Mouse (Mus musculus) small intestine, adult 2 months (tissue): ENCODE results near the gene Prmt9. TPM values are rescaled to one million over a fixed set of nuclear protein-coding genes. Genes with fewer than 3 reads are reported as not detected.

Experiments used
- H3K27ac ChIP-seq: fragments of 200-500 bp; 2 replicates; pipeline ENCODE4 v1.5.1; 2012; ENCODE audit warnings: low read depth, low read length, control low read depth, inconsistent platforms; ENCODE audit not compliant: insufficient read depth
- H3K27me3 ChIP-seq: fragments of 200-500 bp; 2 replicates; pipeline ENCODE4 v1.6.1; 2012; ENCODE audit warnings: mild to moderate bottlenecking, moderate library complexity, low read length, inconsistent platforms; ENCODE audit not compliant: control insufficient read depth, insufficient read depth
- H3K36me3 ChIP-seq: fragments of 200-500 bp; 2 replicates; pipeline ENCODE4 v1.6.1; 2012; ENCODE audit warnings: mild to moderate bottlenecking, low read length, control low read depth, inconsistent platforms; ENCODE audit not compliant: control insufficient read depth, insufficient read depth
- H3K4me1 ChIP-seq: fragments of 200-500 bp; 2 replicates; pipeline ENCODE4 v1.6.1; 2012; ENCODE audit warnings: low read length, inconsistent platforms, mixed read lengths; ENCODE audit not compliant: control insufficient read depth, insufficient read depth, insufficient read length
- H3K4me3 ChIP-seq: fragments of 200-500 bp; 2 replicates; pipeline ENCODE4 v1.5.1; 2012; ENCODE audit warnings: low read depth, mild to moderate bottlenecking, control low read depth, inconsistent platforms, low read length, moderate library complexity
- CTCF ChIP-seq: fragments of 200-500 bp; IDR thresholded peaks from 2 replicates; pipeline ENCODE4 v1.5.1; 2012; ENCODE audit warnings: low read depth, mild to moderate bottlenecking, control low read depth, inconsistent platforms, low read length, moderate library complexity, mixed read lengths; ENCODE audit not compliant: insufficient replicate concordance, insufficient read length; ENCODE audit errors: extremely low read depth
- POLR2A ChIP-seq: fragments of 200-500 bp; IDR thresholded peaks from 2 replicates; pipeline ENCODE4 v1.6.1; 2012; ENCODE audit warnings: low read depth, mild to moderate bottlenecking, control low read depth, inconsistent platforms, low read length, moderate library complexity
- WGBS: fragments of 180-500 bp; shearing (Covaris S2); methylation state at CpG from one replicate; pipeline ENCODE4 v1.1.7; 2018; 5-methylcytosine and 5-hydroxymethylcytosine counted together
- polyA plus RNA-seq: library from polyadenylated mRNA; depleted of rRNA; stranded (reverse); fragments of >200 nt; gene quantifications from 2 replicates; pipeline ENCODE4 v1.2.3, GENCODE M21; 2012

The Prmt9 gene
- polyA plus RNA-seq, 1 experiment: 4.3 TPM

DNA sequence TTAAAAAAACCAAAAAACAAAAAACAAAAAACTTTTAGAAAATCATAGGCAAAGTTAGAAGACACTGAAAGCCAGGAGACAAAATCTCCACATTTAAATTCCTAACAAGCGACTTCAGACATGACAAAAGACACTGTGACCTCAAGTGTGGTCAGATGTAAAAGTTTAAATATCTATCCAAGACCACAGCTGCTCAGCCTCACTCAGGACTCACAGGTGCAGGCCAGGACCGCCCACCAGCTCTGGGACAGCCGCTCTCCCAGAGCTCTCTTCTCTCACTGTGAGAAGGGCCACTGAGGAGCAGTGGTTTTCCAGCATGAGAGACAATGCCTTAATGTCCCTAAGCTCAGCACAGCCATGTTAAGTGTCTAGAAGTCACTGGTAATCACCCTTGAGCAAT lies 38.8 kb upstream of the Prmt9 start:
- H3K27me3 ChIP-seq: no peaks in the 10 kb centered on the region
- H3K36me3 ChIP-seq: no peaks in the 10 kb centered on the region
- no peak overlapping the region for H3K4me3 ChIP-seq
- TF ChIP-seq CTCF (no peak), POLR2A (no peak)
- whole genome bisulfite sequencing: 78% methylated on average over 3 of the region's 3 CpGs
- no peak overlapping the region for H3K27ac ChIP-seq
- H3K4me1 ChIP-seq: peaks cover 1% of the 10 kb centered on the region; the same call in 1 of the 2 replicates

DNA sequence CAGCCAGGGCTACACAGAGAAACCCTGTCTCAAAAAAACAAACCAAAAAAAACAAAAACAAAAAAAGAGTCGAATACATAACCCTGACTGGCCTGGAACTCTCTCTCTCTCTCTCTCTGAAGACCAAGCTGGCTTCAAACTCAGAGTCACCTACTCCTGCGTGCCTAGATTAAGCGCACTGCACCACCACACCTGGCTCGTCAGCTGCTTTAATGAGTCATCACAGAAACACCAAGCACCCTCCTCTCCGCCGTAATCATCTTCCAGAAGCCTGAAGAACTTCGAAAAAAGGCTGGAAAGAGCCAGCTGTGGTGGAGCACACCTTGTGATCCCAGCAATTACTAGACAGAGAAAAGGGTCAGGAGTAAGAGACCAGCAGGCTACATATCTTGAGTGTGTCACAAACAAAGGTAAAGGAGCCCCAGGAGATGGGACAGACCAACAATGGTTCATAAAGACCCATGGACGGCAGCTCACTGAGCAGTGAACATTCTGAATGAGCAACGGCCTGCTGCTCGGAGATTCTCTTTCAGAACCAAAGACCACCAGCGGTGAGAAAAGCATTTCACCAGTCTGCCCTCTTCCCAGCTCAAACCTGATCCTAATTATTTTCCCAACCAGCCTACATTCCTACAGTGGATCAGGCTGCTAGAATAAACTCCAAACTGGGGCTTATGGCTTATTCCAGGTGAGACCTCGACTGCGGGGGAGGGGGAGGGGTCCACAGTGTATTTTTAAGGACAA lies 37.3 kb upstream of the Prmt9 start:
- Histone ChIP-seq H3K4me1 (peaks cover 1% of the 10 kb centered on the region; the same call in 1 of the 2 replicates), H3K27me3 (no peaks in the 10 kb centered on the region; the same call in 1 of the 2 replicates), H3K27ac (no peak overlapping the region), H3K4me3 (no peak overlapping the region), H3K36me3 (no peaks in the 10 kb centered on the region)
- TF ChIP-seq CTCF (no peak), POLR2A (no peak)
- 73% methylated on average over 13 of the region's 13 CpGs for WGBS

DNA sequence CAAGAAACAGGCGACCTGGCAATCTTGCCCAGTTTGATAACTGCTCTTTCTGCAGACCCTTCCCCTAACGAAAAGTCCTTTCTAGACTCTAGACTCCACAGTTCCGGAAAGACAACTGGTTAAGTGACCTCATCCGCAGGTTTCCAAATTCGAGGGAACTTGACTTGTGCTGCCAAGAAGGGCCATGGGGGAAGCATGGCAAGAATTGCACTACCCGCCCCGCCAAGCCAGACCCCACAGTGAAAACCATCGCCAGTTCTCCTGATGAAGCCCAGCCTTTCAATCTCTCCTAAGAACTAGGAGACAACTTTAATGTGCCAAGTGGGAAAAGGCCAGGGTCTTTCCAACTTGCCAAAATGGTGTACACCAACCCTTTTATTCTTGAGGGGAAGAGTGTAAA lies 34.0 kb upstream of the Prmt9 start:
- 92% methylated on average over 8 of the region's 8 CpGs for WGBS
- Histone ChIP-seq H3K36me3 (no peaks in the 10 kb centered on the region), H3K27ac (no peak overlapping the region), H3K27me3 (peaks cover 3% of the 10 kb centered on the region), H3K4me3 (no peak overlapping the region), H3K4me1 (peaks cover 6% of the 10 kb centered on the region; the same call in 1 of the 2 replicates)
- TF ChIP-seq CTCF (no peak), POLR2A (no peak)

DNA sequence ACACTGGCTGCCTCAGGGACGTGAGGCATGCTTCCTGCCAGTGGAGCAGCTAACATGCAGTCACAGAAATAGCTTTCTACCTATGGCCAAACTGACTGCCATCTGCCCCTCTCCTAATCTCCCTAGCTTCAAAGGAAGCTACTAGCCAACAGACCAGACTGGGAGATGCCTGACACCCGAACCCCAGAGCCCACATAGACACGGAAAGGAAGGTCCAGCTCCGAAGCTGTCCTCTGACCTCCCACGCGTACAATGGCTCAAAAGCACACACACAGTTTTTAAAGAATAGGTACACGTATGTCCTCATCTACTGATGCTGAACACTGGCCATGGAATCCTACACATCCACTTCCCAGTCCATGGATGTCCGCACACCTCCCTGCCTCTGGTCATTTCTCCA lies 33.4 kb upstream of the Prmt9 start:
- H3K36me3 ChIP-seq: no peaks in the 10 kb centered on the region
- TF ChIP-seq POLR2A: no peak
- TF ChIP-seq CTCF: no peak
- peaks cover 3% of the 10 kb centered on the region for H3K27me3 ChIP-seq
- WGBS: 89% methylated on average over 8 of the region's 8 CpGs
- H3K27ac ChIP-seq: no peak overlapping the region
- H3K4me1 ChIP-seq: 0 out of 2 replicates have a peak, but pooled peaks cover 5% of the 10 kb centered on the region
- peak overlapping the region; percentile 15; the same call in 1 of the 2 replicates for H3K4me3 ChIP-seq

DNA sequence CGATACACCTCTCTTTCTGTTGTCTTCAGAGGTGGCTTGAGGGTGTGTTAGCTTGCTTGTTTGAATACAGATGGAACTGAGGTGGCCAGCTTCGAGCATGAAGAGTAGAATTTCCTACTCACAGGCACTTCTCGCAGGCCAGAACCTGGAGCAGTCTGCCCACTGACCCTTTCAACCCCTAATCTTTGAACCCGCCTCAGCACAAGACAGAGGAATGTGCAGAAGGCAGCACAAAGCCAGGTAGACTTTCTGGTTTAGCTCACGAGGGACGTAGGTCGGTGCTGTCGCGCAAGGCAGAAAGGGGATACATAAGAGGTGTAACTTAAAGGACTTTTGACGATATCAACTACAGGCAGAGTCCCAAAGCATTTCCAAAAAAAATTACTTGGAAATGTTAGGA lies 32.4 kb upstream of the Prmt9 start:
- H3K27ac ChIP-seq: no peak overlapping the region
- WGBS: 11% methylated on average over 10 of the region's 10 CpGs

DNA sequence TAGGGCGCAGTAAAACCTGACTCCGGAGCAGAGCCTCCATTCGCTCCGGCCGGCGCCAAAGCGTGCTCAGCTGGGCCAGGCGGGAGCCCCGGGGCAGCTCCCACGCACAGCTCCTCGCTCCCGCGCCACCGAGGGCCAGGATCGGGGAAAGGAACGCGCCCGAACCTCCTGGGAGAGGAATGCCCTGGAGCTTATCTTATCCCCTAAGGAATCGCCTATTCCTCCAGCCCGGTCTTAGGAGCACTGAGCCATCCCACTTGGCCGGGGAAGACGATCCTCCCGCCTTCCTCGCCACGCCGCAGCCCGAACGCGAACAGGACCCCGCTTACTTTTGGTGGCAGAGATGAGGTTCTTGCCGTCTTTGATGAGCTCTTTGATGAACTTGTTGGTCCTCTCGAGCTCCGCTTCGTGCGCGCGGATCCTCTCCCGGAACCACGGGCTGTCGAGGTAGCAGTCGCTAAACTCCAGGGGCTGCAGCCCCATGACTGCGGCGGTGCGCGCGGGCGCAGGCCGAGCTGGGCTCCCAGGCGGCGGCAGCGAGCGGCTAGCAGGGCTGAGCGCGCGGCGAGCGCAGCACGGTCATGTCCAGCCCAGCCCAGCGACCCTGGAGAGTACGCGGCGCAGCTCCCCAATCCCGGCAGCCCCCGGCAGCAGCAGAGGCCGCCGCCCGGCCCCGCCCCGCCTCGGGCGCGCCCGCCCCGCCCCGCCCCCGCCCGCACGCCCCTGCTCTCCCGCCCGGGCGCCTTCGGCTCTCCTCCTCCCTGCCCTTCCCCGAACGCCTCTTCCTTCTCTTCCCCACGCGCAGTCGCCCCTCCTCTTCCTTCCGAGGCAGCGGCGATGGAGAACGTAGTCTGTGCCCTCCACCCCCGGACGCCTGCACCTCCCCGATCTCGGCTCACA lies 31.6 kb upstream of the Prmt9 start, which contains the start of gene Arhgap10:
Gene Arhgap10 (minus strand): TSS at position 653 of the 900 bp plus-strand sequence.
- no peak for TF ChIP-seq CTCF
- peak; percentile 31; the same call in 1 of the 2 replicates for TF ChIP-seq POLR2A
- Histone ChIP-seq H3K36me3 (no peaks in the 10 kb centered on the region), H3K27me3 (peaks cover 3% of the 10 kb centered on the region), H3K4me3 (peak within 1 kb of the TSS; percentile 76), H3K4me1 (0 out of 2 replicates have a peak, but pooled peaks cover 5% of the 10 kb centered on the region), H3K27ac (peak within 1 kb of the TSS; percentile 64)
- WGBS: under 1% methylated on average over 83 of the region's 95 CpGs

More for the DNA sequence above, 32.4 kb upstream of the Prmt9 start:
- no peaks in the 10 kb centered on the region for H3K36me3 ChIP-seq
- peak overlapping the region; percentile 76 for H3K4me3 ChIP-seq
- H3K4me1 ChIP-seq: 0 out of 2 replicates have a peak, but pooled peaks cover 5% of the 10 kb centered on the region
- TF ChIP-seq POLR2A: no peak
- TF ChIP-seq CTCF: no peak
- peaks cover 3% of the 10 kb centered on the region for H3K27me3 ChIP-seq
